Mouse (Mus musculus): Measurements from ENCODE around the gene Gtf3c1. TPM values are rescaled to one million over a fixed set of nuclear protein-coding genes. Genes with fewer than 3 reads are reported as not detected.
"Not testable (repeated sequence)": the region's sequence is repeated elsewhere in the genome, so short reads cannot be mapped to it uniquely, and the experiment has no call there.

Gtf3c1 gene
- 100 to 1,000 TPM in 3 of 4 experiments, 10 to 100 TPM in 1; 98.4 to 122 (median 108) TPM for total RNA-seq (2022)

DNA sequence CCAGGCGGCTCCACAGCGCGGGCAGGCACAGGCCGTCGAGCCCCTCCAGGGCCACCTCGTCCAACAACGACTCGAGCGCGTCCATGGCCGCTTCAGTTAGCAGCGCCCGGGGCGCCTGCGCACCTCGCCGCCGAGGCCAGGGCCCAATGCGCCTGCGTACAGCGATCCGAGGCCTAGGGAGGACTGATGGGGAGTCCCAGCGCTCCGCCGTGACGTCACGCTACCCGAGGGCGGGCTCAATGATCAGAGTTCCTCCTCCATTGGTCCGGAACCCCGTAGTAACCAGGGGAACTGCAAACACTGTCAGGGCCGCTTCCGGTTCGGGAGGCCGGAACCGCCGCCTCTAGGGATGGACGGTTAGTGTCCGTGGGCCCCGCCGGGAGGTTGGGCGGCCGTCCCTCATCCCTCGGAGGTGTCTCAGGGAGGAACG lies at the start of gene Gtf3c1, which contains the start of gene D430042O09Rik:
Gene Gtf3c1, minus strand, starts transcription at position 188 of the 430 bp plus-strand sequence.
Gene D430042O09Rik, plus strand, starts transcription at position 296 of the 430 bp plus-strand sequence.
- peak; percentile 99 for DNase-seq (ENCODE audit: low spot score in 2 of 2)

- DNase-seq (ENCODE audit: low spot score in 2 of 2) = no peak
Observed at GRCm38 (mm10) chr7:125756806-125757205, 49.2 kb upstream of the Gtf3c1 start.

DNA sequence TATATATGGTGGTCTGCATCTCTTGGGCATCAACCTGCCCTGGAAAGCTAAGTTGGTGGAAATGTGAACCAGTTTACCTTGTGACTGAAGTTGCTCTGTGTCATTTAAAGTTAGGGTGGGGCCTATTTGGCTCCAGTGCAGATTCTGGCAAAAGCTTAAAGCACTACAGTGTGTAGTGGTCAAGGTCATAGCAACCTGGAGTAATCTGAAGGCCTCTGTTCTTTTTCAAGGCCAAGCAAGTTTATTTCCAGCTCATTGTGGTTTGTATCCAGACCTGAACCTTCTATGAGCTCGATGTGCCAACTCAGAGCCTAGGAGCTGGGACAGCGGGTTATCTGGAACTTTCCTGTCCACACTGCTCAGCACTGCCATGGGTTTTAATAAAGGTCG lies 45.7 kb upstream of the Gtf3c1 start:
- DNase-seq (ENCODE audit: low spot score in 2 of 2) = no peak

DNA sequence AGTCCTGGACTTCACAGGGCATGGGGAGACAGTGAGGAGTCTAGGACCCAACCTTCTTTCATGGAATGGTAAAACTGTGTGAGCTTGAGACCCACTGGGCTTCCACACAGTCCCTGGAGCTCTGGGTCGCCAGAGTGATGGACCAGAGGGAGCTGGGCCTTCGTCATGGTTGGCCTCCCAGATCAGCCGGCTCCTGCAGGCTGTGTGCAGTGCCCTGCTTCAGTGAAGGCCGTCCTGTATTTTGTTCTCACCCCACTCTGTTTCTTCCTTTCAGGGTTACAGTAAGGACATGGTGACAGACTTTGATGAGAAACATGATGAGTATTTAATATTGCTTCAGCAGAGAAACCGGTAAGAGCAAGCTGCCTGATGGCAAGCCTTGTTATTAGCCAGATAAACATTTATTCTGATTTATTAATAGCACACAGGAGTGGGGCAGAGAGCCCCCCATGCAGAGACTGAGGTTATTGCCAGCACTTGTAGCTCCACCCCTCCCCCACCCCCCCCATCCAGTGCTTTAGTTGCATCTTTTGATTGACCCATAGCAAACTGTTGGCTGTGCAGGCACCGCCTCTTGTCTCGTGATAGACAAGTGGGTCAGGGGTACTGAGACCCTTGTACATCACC lies 45.2 kb upstream of the Gtf3c1 start:
- no peak for DNase-seq (ENCODE audit: low spot score in 2 of 2)

- no peak for DNase-seq (ENCODE audit: low spot score in 2 of 2)
Observed at GRCm38 (mm10) chr7:125748186-125748585, 40.6 kb upstream of the Gtf3c1 start.

GRCm38 (mm10) chr7:125747316-125747690 lies 39.7 kb upstream of the Gtf3c1 start:
- no peak for DNase-seq (ENCODE audit: low spot score in 2 of 2)

DNA sequence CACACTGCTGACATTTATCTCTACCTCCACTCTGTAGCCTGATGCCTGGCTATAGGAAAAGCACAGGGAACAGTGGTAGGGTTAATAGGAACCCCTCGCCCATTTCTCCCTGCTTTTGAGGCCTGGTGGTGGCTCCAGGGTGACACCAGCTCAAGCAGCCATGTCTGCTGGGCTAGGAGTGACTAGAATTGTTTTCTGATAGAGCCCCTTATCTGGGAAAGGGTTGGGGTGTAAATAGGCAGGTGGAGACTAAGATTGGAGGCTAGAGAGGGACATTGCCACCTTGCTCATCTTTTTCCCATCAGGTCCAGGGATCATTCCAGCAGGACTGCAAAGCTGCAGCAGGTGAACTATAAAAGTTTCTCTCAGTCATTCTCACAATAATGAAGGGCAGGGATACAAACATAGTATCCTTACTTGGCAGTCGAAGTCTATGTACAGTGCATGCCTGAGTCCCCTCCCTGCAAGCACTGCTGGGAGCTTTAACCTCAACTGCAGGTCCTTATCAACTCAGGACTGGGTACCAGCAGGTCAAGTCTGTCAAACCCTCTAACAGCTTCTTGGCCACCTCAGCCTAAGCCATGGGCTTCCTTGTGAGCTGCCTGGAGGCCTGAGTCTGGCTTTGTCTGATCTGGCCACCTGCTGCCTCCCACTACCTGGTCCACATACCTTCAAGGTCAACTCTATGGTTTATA lies 39.2 kb upstream of the Gtf3c1 start:
- DNase-seq (ENCODE audit: low spot score in 2 of 2) = no peak

- DNase-seq (ENCODE audit: low spot score in 2 of 2) = no peak
Observed at GRCm38 (mm10) chr7:125744774-125745173, 37.2 kb upstream of the Gtf3c1 start.

DNA sequence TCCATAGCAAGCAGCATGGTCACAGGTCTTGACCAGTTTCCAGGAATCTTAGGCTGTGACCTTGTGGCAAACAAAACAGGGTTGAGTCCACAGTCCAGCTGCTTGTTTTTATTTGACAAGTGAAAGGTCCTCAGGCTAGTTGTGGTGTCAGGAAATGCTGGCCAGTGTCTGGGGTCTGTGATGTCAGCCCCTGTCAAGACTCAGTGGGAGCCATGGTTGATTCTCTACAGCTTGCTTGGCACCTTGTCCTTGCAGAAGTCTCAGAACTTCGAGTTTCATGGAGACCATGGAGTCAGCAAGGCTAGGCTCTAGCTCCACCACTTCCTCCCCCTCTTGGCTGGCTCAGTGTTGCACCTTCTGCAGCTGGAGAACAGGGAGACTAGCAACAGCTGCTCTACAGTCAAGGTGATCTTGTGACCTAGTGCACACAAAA lies 33.7 kb upstream of the Gtf3c1 start:
- DNase-seq (ENCODE audit: low spot score in 2 of 2) = no peak

- DNase-seq (ENCODE audit: low spot score in 2 of 2) = no peak
Observed at GRCm38 (mm10) chr7:125740521-125740920, 32.9 kb upstream of the Gtf3c1 start.

DNA sequence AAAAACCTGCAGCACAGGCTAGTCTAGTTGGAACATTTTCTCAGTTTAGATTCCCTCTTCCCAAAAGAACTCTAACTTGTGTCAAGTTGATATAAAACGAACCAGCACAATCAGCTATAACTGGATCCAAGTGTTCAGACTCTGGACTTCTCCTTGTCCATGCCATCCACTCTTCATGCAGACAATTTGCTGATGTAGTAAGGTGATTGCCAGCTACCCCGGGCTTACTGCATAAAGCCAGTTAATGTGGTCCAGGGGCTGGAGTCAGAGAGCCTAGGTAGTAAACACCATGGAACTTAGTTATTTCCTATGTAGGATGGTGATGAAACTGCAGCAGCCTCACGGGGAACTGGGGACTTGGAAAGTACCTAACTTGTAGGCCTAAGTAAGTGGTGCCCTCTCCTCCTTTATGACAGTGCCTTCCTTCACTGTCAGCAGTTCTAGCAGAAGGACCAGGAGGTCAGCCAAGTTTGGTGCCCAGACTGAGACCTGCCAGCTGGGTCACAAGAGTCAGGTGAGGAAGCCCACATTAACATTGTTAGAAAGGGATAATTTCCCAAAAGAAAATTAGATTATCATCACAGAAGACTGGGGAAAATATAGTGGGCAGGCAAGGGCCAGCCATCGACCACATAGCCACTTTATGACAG lies 28.9 kb upstream of the Gtf3c1 start:
- no peak for DNase-seq (ENCODE audit: low spot score in 2 of 2)

DNA sequence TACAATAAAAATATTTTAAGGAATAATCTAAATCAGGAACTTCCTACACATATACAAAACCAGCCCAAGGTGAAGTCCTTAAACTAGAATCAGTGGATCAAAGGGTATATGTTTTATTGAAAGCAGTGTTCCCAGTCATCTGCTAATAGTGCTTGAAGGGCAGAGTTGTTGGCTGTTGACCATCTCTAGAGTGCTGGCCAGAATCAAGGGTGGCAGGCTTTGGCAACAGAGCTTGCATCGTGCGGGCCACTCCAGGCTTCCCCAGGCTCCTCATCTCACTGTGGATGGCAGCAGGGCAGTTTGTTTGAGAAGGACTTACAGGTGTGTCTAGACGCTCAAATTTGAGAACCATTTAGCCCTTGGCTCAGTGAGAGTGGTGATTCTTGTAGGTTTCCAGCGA lies 26.2 kb upstream of the Gtf3c1 start:
- DNase-seq (ENCODE audit: low spot score in 2 of 2) = no peak

DNA sequence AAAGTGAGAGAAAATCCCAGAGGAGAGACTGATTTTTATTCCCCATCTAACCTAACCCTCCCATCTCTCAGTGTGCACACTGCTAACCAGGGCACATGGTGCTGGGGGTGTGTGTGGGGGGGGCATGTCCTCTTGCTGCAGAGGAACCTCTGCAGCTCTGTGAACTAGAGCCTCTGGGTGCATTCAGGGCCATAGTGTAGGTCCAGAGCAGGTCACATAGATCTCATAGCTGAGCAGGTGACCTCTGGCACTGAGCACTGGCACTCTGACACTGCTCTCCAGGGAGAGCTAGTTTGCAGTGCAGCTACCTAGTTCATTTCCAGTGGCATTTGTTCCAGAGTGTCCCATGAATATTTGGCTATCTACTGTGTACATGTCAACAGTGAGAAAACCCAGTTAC lies 24.1 kb upstream of the Gtf3c1 start:
- DNase-seq (ENCODE audit: low spot score in 2 of 2) = no peak

- DNase-seq (ENCODE audit: low spot score in 2 of 2) = peak; percentile 69 to 76
Observed at GRCm38 (mm10) chr7:125723189-125723972, 15.8 kb upstream of the Gtf3c1 start.

GRCm38 (mm10) chr7:125722127-125722526 lies 14.5 kb upstream of the Gtf3c1 start:
- DNase-seq (ENCODE audit: low spot score in 2 of 2) = no peak

DNA sequence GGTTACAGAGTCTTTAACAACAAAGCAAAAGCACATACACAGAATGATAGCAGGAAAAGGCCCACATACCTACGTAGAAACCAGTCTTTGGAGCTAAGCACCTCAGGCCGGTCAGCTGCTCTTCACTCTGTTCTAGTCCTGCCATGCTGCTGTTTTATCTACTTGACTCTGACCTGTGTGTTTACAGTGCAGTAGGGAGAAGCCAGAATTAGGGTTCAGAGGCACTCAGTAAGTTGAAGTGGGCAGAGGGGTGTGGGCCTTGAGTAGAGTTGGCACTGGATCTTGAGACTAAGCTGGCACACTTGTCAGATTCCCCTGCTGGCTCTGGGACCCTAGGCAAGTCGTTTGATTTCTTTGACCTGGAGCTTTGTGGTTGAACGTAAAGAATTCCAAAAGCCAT lies 13.5 kb upstream of the Gtf3c1 start:
- DNase-seq (ENCODE audit: low spot score in 2 of 2) = no peak

DNA sequence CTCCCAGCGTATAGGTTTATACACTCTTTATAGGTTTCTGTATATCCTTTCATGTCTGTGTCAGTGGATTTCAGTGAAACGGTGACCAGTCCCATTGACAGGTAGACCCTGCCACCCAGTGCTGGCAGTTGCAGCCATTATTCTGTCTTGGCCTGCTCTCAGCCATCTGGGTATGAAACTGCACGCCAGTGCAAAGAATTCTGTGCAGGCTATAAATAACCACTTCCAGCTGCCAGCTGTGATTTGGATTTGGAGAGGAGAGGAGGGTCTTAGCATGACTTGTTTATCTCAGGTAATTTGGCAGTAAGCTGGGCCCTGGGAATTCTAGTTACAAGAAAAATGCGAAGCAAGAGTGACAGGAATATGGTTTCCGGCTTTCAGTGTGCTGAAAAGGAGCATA lies 12.8 kb upstream of the Gtf3c1 start:
- no peak for DNase-seq (ENCODE audit: low spot score in 2 of 2)

- no peak for DNase-seq (ENCODE audit: low spot score in 2 of 2)
Observed at GRCm38 (mm10) chr7:125717612-125718011, 10.0 kb upstream of the Gtf3c1 start.

DNA sequence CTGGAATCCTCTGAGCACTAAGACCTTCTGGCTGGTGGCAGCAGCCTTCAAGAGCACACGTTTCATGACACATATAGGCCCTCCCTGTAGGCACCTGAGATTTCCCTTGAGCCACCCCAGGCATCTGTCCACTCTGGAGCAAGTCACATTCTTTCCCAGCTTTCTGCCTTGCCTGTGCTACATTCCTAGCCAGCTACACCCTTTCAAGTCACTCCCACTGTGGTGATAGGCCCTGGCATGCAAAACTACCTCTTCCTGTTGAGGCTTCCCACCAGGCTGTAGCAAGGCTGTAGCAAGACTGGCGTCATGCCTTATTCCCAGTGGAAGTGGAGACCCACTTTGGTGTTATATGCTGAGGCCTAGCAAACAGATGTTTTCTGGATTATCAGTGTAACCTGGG lies 9.1 kb upstream of the Gtf3c1 start:
- DNase-seq (ENCODE audit: low spot score in 2 of 2) = no peak

DNA sequence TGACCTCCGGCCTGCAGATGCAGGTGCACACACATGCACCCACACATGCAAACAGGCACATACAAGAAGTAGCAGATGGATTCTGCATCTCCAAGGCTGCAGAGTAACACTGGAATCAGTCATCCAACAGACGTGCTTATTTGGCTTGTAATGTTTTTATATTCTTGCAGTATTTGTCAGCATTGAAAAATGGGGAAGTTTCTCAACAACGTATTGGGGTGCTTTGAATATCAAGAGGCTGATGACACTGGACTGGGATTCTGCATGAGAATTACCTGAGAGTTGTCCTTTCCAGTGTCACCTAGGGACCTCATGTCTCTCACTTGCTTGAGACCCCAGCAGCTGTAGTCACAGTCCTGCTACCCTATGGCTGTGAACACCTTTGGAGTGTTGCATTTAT lies 7.2 kb upstream of the Gtf3c1 start:
- no peak for DNase-seq (ENCODE audit: low spot score in 2 of 2)

DNA sequence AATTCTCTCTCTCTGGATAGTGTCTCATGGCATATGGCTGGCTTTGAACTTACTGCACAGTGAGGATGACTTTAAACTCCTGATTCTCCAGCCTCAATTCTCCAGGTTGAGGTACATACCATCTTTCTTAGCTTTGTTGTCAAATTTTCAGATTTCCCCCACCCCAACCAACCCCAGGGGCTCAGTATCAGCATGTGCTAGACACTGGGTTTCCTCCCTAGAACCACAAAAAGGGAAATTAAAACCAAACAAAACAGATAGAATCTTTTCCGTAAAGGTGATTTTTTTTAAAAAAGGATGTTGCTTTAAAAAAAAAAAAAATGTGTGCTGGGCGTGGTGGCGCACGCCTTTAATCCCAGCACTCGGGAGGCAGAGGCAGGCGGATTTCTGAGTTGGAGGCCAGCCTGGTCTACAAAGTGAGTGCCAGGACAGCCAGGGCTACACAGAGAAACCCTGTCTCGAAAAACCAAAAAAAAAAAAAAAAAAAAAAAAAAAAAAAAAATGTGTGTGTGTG lies 6.0 kb upstream of the Gtf3c1 start:
- not testable (repeated sequence) for DNase-seq (ENCODE audit: low spot score in 2 of 2)

GRCm38 (mm10) chr7:125708100-125708499 lies 520 bp upstream of the Gtf3c1 start:
- no peak for DNase-seq (ENCODE audit: low spot score in 2 of 2)
